Mouse (Mus musculus): ENCODE data around the gene Dnah2. TPM values are rescaled to one million over a fixed set of nuclear protein-coding genes. Genes with fewer than 3 reads are reported as not detected.

The Dnah2 gene
- polyA plus RNA-seq (2012): 0.03 TPM in 1 of 2 replicates, not detected in the other

GRCm38 (mm10) chr11:69549060-69549656, at the start of gene Dnah2:
TSS of gene Dnah2 (minus strand) at chr11:69549110.

GRCm38 (mm10) chr11:69580091-69580514, 31.2 kb upstream of the Dnah2 start, which contains the start of the genes Wrap53 and Trp53:
TSS of gene Wrap53 (minus strand) at chr11:69580255.
TSS of gene Trp53 (plus strand) at chr11:69580359.

GRCm38 (mm10) chr11:69559851-69560765, 11.2 kb upstream of the Dnah2 start, which contains the start of gene Efnb3:
TSS of gene Efnb3 (minus strand) at chr11:69560205.

GRCm38 (mm10) chr11:69413221-69414181, 135.4 kb downstream of the Dnah2 start, which contains the start of gene Kdm6b:
TSS of gene Kdm6b (minus strand) at chr11:69413675.

GRCm38 (mm10) chr11:69398059-69398458, 150.9 kb downstream of the Dnah2 start, which contains the start of gene Tmem88:
TSS of gene Tmem88 (minus strand) at chr11:69398234.

GRCm38 (mm10) chr11:69395235-69395633, 153.7 kb downstream of the Dnah2 start, which contains the start of the genes Naa38 and Cyb5d1:
TSS of gene Naa38 (plus strand) at chr11:69395487.
TSS of gene Cyb5d1 (minus strand) at chr11:69395631.

Other genes with a start within 250 kb of the Dnah2 start
- gene Cntrob, start 225.3 kb downstream of the Dnah2 start, polyA plus RNA-seq (2012): 22.6 and 44.8 TPM in 2 replicates
- gene Trappc1, start 225.1 kb downstream of the Dnah2 start, polyA plus RNA-seq (2012): 5.1 and 6.6 TPM in 2 replicates
- 0.16 and 0.42 TPM in 2 replicates for gene Kcnab3, start 222.9 kb downstream of the Dnah2 start, polyA plus RNA-seq (2012)
- 3.1 and 7.6 TPM in 2 replicates for gene Rnf227, start 208.6 kb downstream of the Dnah2 start, polyA plus RNA-seq (2012)
- gene Chd3, start 179.7 kb downstream of the Dnah2 start, polyA plus RNA-seq (2012): 147 and 202 TPM in 2 replicates
- gene Naa38, start 153.6 kb downstream of the Dnah2 start, polyA plus RNA-seq (2012): 114 and 133 TPM in 2 replicates
- 8.7 and 8.8 TPM in 2 replicates for gene Cyb5d1, start 153.5 kb downstream of the Dnah2 start, polyA plus RNA-seq (2012)
- 1.6 and 2.5 TPM in 2 replicates for gene Tmem88, start 150.9 kb downstream of the Dnah2 start, polyA plus RNA-seq (2012)
- gene Kdm6b, start 135.4 kb downstream of the Dnah2 start, polyA plus RNA-seq (2012): 242 and 341 TPM in 2 replicates
- 0.69 and 1.4 TPM in 2 replicates for gene Efnb3, start 11.1 kb upstream of the Dnah2 start, polyA plus RNA-seq (2012)
- gene Wrap53, start 31.1 kb upstream of the Dnah2 start, polyA plus RNA-seq (2012): 15.1 and 19.3 TPM in 2 replicates
- gene Trp53, start 31.2 kb upstream of the Dnah2 start, polyA plus RNA-seq (2012): 107 and 113 TPM in 2 replicates
- gene Atp1b2, start 56.8 kb upstream of the Dnah2 start, polyA plus RNA-seq (2012): 60.8 and 72.4 TPM in 2 replicates
- gene Shbg, start 68.8 kb upstream of the Dnah2 start, polyA plus RNA-seq (2012): not detected in 2 replicates
- gene Sat2, start 72.9 kb upstream of the Dnah2 start, polyA plus RNA-seq (2012): not detected in 2 replicates
- gene Fxr2, start 83.9 kb upstream of the Dnah2 start, polyA plus RNA-seq (2012): 78.1 and 86.4 TPM in 2 replicates
- 0.48 and 1.3 TPM in 2 replicates for gene Sox15, start 106.2 kb upstream of the Dnah2 start, polyA plus RNA-seq (2012)
- gene Mpdu1, start 113.5 kb upstream of the Dnah2 start, polyA plus RNA-seq (2012): 34.6 and 45.3 TPM in 2 replicates
- 27.8 and 36.3 TPM in 2 replicates for gene Cd68, start 117.0 kb upstream of the Dnah2 start, polyA plus RNA-seq (2012)
- gene Eif4a1, start 123.3 kb upstream of the Dnah2 start, polyA plus RNA-seq (2012): 275 and 277 TPM in 2 replicates
- gene Senp3, start 133.0 kb upstream of the Dnah2 start, polyA plus RNA-seq (2012): 103 and 104 TPM in 2 replicates
- gene Tnfsf13, start 136.7 kb upstream of the Dnah2 start, polyA plus RNA-seq (2012): 11.4 TPM in 2 replicates
- 7.9 and 10.0 TPM in 2 replicates for gene Tnfsf12, start 146.7 kb upstream of the Dnah2 start, polyA plus RNA-seq (2012)
- 2.5 and 3.6 TPM in 2 replicates for gene Tnfsfm13, start 147.0 kb upstream of the Dnah2 start, polyA plus RNA-seq (2012)
- gene Polr2a, start 209.5 kb upstream of the Dnah2 start, polyA plus RNA-seq (2012): 82.4 and 83.8 TPM in 2 replicates
- gene Slc35g3, start 212.9 kb upstream of the Dnah2 start, polyA plus RNA-seq (2012): not detected in 2 replicates
- 3.7 and 6.1 TPM in 2 replicates for gene Zbtb4, start 216.8 kb upstream of the Dnah2 start, polyA plus RNA-seq (2012)
- 1.1 and 1.2 TPM in 2 replicates for gene Chrnb1, start 246.8 kb upstream of the Dnah2 start, polyA plus RNA-seq (2012)

All from megakaryocyte-erythroid progenitor cell, adult 5 weeks (primary cell).